Mouse (Mus musculus): ENCODE measurements around the gene Slc25a47.

DNA sequence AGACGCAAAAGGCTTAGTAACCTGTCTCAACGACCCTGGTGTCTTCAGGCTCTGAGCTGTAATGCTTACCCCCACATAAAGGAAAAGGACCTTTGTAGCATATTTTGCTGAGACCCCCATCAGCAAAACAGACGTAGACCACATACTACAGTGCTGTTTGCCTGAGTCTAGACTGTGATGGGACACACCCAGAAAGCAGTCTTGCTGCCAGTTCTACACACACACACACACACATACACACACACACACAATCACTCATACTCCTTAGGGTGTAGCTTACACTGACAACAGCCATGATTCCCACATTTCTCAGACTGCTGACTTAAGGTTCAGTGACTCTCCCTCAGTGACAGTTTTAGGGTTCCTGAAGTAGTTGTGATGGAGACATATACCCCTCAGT lies 45.3 kb downstream of the Slc25a47 start:
- no peak for TF ChIP-seq TCF12 (IDR thresholded peaks at IDR 0.05; ENCODE audit: insufficient read depth, poor library complexity, severe bottlenecking)
- TF ChIP-seq TCF3 (IDR thresholded peaks at IDR 0.05; ENCODE audit: insufficient read length, low read depth), result no peak
- TF ChIP-seq POLR2A (IDR thresholded peaks at IDR 0.05; ENCODE audit: insufficient read length, low read depth), result no peak
- TF ChIP-seq E2F4 (IDR thresholded peaks at IDR 0.05; ENCODE audit: insufficient read depth), result no peak
- TF ChIP-seq CEBPB (IDR thresholded peaks at IDR 0.05; ENCODE audit: insufficient read depth, poor library complexity, severe bottlenecking), result no peak
- no peak for TF ChIP-seq MAX (IDR thresholded peaks at IDR 0.05; ENCODE audit: low read depth)

All from myocyte (in vitro differentiated cells).